Mouse (Mus musculus): ENCODE measurements around the gene Tnfaip8l1.
A peak's percentile ranks its signal among the peaks of the same experiment; 100 is the strongest.

Tnfaip8l1 gene

DNA sequence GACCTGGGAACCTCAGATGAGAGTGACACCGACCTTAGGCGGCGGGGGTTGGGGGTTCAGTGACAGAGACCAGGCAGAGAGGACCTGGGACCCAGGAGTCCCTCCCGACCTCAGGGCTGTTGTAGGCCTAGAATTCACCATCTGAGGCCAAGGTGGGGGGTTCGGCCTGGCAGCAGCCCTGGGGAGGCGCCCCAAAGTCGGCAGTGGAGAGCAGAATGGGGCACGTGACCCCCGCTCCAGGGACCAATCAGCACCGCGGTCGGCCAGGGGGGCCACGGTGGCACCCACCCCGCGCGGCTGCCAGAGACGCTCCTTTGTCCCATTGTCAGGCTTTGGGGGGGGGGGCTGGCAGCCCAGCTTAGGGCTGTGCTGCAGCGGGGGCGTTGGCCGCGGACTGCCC is 22.9 kb upstream of the Tnfaip8l1 start:
- no peak for DNase-seq (ENCODE audit: low spot score)

DNA sequence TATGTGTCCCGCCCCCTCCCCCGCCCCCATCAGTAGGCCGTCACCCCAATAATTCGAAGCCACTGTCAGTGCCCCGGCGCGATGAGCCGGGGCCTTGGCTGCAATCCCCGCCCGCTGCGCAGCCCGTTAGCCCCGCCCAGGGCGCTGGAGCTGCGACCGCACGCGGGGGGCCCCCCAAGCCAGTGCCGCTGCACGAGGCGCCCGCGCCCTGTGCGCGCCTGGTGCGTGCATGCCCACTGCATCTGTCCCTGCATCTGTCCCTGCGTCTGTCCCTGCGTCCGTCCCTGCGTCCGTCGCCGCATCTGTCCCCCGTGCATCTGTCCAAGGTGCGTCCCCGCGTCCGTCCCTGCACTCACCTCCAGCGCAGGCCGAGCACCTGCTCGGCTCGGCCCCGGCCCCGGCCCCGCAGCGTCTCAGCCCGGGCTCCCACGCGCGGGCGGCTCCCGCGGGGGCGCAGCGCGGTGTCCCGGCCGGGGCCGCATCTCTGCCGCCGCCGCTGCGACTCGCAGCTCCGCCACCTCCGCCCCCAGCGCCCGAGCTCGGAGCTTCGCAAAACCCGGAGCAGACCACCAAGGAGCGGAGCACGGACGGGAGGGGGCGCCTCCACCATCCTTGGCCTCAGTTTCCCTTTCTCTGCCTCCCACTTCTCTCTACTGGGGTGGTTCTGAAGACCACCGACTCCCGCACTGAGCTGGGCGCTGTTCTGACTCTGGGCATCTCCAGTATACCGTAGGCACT is 22.2 kb upstream of the Tnfaip8l1 start, which contains the start of gene Sema6b:
Gene Sema6b (minus strand): TSS at position 486 of the 738 bp plus-strand sequence.
- DNase-seq (ENCODE audit: low spot score): no peak

DNA sequence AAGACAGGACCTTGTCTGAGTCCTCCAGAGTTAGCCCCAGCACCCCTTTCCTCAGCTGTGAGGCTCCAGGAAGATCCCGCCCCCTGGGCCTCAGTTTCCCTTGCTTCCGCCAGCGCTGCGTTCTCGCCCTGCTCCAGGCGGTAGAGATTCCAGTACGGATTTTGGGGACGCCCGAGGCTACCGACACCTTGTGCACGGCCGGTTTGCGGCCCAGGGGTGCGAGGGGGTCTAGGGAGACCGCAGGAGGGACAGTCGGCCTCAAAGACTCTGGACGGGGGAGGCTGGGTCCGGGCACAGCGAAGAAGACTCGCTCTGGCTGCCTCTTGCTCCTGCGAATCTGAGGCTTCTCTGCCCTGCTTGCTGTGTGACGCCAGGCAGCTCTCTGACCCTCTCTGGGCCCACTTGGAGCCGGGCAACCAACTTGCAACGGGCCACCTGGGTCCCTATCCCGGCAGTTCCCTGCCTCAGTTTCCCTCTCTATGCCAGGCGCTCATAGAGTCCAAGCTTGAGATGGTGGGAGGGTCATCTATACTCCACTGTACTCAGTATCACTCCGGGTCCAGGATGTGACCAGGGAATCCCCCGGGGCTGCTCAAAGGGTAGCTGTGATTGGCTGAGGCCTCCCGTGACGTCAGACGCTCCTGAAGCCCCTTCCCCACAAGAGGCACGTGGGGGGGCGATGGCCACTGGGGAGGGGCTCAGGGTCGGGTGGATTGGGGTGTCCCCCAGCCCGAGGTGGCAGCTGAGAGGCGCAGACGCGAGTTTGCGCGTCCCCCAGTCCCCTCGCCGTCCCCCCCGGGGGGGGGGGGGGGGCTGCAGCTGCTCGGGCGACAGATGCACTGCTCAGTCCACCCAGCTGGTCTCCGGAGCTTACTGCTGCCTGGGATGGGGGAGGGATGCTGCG is 20.3 kb upstream of the Tnfaip8l1 start:
- DNase-seq (ENCODE audit: low spot score): no peak

DNA sequence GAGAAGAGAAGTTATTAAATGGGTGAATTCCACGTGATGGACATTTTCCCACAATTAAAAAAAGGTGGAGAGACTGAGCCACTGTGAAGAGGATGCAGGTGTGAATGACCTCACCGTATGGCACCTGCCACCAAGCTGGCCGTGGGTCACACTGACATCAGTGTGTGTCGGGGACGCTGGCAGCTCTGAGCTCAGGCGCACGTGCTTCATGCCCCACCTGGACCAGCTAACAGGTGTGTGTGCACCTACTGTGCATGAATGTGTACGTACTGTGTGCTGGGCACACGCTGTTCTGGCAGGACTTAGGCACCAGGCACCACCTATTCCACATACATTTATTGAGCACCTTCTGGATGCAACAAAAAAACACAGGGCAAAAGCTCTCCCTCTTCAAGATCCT is 17.7 kb upstream of the Tnfaip8l1 start:
- DNase-seq (ENCODE audit: low spot score): no peak

DNA sequence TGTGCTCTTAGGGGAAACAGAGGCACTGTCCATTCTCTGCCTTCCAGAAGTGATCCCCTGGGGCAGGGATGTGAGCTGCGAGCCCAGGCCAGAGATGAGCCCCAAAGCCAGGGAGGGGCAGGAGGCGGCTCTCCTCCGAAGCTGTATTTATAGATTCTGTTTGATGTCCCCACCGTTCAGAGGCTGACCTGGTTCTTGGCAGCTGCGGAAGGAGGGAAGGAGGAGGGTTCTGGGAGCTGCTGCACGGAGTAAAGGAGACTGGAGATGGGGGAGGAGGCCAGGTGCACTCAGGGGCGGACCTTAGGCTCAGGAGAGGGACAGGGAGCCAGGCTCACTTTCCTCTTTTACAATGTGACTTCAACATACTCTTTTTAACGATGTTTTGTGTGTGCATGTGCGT is 16.1 kb upstream of the Tnfaip8l1 start:
- no peak for DNase-seq (ENCODE audit: low spot score)

DNA sequence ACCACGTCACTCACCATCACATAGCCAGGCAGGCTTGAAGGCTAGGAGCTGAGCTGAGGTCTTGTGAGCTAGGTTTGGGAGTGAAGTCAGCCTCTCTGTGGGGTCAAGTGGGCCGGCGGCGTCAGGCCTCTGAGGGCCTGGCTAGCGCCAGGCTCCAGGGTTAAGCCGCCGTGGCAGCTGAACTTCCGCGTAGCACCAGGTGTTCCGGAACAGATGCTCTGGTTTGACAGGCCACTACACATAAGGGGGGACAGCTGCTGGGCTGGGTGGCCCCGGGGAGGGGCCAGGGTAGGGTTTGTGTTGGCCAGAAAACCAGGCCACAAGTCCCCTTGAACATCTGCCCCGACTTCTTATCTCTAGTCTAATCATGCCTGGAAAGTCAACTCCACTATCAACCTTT is 14.9 kb upstream of the Tnfaip8l1 start:
- DNase-seq (ENCODE audit: low spot score): no peak

DNA sequence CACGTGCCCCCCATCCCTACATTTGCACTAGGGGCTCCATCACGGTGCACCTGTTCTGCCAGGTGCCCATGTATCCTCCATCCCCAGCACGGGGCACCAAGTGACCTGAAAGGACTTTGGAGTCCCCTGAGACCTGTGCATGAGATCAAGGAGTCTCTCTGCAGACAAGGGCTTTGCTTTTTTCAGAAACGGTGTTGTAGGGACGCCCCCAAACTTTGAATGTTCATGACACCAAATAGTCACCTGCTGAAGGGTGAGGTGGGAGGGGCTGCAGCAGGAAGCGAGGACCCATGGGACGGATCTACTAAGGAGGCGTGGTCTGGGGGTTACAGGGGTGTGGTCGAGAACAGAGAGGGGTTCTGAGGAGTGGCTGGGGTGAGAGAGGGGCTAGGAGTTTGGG is 14.0 kb upstream of the Tnfaip8l1 start:
- no peak for DNase-seq (ENCODE audit: low spot score)

DNA sequence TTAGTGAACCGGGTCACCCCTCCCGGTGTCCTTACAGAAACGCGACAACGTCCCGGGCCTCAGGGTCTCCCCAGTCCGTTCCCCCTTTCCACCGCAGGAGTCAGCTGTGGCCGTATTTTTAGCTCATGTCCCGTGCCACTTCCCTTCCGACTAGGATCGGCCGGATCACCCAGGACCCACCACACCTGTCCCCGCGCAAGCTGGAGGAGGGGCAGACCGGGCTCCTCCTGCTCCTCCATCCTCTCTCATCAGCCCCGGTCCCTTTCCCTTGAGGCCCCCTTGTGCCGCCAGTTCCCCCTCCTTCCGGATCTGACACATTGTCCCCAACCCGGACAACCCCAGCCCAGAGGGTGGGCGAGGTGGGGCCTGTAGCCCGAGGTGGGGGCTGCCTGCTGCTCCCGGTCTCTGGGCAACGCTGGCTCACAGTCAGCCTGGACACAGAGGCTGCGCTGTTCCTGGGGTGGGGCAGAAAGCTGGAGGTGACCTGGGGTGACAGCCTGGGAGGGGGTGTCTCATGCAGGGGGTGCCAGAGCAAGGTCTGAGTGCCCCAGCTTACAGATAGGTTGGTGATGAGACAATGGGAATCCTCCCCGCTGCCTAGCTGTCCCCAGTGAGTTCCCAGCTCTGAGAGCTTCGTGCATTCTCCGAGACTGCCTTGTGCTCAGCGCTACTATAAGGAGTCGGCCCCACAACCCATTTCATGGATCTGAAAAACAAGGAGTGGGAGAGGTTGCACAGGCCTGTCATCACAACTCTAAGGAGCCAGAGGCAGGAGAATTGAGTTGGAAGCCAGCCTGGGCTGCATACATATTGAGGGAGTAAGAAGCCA is 13.3 kb upstream of the Tnfaip8l1 start:
- no peak for DNase-seq (ENCODE audit: low spot score)

DNA sequence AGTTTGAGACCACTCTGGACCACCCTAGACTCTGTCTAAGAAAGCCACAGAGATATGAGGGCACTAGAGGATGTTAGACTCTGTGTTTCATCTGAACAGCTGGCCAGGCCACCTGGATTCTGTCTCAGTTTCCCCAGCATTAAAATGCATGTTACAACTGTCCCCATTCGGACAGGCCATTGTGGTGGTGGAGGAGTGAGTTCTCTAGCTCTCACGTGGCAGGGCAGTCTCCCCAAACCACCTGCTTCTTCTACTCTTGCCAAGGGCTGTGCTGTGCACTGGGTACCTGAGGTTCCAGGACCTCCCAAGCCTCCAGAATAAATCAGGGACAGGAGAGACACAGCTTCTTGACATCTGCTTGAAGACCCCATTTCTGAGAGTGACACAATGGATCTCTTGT is 12.4 kb upstream of the Tnfaip8l1 start:
- no peak for DNase-seq (ENCODE audit: low spot score)

DNA sequence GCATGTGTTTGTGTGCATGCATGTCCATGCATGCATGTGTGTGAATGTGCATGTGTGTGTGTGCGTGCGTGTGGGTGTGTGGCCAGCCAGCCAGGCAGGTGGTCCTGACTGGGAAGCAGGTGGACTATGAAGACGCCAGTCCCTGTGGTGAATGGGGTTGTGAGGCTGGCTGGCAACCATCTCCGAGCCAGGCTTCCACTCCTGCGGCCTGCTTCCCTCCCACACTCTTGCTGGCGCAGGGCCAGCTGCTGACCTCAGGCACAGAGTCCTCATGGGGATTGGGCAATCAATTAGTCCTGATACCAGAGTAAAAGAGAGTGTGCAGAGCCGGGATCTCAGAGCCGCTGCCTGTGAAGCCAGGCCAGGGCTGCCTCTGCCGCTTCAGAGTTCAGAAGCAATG is 8.6 kb upstream of the Tnfaip8l1 start:
- DNase-seq (ENCODE audit: low spot score): no peak

DNA sequence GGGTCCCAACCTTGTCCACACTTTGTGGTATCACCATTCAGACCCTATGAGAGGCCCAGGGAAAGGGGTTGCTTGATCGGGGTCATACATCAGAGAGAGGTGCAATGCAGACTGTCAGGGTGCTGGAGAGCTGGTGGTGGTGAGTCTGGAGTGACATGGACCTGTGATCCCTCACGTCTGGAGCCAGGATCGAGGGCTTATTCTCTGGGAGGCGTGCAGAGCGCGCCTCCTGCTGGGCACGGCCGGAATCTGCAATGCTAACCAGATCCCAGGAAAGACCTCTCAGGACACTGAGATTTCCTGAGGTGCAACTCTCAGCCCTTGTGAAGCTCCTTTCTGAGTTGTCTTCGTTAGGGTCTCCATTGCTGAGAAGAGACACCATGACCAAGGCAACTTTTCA is 2.5 kb upstream of the Tnfaip8l1 start:
- DNase-seq (ENCODE audit: low spot score): peak; percentile 51

DNA sequence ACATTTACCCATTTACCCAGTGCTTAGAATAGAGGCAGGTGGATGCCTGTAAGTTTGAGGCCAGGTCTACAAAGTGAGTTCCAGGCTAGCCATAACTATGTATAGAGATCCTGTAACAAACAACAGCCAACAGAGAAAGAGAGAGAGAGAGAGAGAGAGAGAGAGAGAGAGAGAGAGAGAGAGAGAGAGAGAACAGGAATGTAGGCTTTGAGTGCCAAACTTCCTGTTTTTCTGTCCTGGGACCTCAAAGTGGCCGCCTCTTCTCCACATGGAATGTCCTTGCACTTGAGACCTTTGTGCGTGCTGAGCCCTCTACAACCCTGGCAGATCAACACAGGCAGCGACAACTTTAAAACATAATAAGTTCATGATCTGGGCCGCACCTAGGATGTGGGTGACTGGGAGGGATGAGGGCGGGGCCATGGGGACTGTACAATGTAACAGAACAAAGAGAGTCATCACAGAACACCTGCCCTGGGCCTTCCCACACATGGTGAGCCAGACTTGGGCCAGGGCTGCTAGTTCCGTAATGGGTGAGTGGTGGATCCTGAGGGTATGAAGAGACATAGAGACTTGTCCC is 1.3 kb downstream of the Tnfaip8l1 start:
- DNase-seq (ENCODE audit: low spot score): no peak

DNA sequence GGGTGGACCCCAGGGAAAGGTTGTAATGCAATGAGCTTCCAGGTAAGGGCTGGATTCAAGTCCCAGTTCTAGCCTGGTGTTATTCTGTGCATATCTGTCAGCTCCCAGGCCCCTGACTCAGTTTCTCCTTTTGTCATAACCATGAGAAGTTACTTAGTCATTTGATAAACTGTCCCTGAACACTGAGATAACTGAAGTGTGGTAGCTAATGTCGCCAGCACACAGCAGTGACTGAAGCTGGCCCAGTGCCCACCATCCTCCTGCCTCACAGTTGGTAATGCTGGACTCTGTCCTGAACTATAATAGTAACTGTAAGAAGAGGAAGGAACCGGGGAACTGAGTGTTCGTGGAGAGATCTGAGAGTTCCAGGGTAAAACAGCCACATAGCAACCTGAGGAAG is 2.2 kb downstream of the Tnfaip8l1 start:
- no peak for DNase-seq (ENCODE audit: low spot score)

DNA sequence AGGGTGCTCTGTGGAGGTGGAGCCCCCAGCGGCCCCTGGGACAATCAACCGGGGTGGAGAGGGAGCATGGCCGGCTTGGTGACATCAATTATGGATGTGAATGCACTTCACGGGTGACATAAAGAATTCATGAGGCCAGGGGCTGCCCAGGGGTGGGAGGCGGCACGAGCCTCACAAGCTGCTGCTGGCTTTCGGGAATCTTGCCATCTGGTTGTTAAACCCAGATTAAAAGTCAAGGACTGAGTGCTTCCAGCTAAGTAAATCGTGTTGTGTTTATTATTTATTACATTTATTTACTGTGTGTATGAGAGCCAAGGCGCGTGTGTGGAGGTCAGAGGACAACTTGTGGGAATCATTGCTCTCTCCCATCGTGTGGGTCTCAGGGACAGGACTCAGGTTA is 3.4 kb downstream of the Tnfaip8l1 start:
- no peak for DNase-seq (ENCODE audit: low spot score)

DNA sequence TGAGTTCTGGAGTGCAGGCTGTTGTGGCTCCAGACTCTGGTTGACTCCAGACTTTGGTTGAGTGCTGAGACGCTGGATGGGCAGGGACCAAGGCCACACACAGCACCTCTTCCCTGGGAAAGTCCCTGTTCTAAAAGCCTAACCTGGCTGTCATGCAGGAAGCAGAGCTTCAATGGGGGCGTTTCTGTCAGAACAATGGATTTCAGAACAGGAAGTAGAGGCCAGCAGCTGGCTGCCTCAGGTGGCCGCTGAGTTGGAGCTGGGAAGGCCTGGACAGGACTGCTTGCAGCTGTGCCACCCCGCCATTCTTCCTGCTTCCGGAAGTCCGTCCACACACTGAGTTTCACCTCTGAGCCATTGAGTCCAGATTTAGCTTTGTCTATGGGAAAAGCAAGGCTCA is 7.6 kb downstream of the Tnfaip8l1 start:
- DNase-seq (ENCODE audit: low spot score): no peak

DNA sequence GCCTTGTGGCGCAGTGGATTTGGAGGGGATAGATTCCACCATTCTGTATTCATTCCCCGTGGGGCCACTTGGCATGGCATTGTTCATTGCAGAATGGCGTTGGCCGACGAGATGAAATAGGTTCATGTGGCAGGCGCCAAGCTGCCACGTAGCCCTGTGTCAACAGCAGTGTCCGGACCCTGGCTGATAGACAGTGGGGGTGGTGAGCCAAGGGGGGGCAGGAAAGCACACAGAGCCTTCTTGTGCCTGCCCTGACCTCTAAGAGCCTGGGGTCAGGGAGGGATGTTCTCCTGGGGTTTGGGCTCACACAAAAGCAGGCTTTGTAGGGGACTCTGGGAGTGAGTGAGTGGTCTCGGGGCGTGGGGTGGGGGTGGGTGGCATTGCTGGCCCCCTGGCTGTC is 8.4 kb downstream of the Tnfaip8l1 start:
- DNase-seq (ENCODE audit: low spot score): no peak

DNA sequence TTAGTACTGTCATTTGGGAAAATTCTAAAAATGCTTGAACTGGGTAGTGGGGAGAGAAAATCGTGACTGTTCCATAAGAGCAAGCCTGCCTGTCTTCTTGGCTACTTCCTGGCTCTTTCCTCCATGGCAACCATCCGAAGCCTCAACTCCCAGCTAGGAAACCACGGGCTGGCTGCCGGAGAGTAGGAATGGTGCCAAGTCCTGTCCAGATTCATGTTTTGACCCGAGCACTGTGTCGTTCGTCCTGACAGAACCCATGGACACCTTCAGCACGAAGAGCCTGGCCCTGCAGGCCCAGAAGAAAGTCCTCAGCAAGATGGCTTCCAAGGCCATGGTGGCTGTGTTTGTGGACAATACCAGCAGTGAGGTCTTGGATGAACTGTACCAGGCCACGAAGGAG is 9.2 kb downstream of the Tnfaip8l1 start:
- no peak for DNase-seq (ENCODE audit: low spot score)

DNA sequence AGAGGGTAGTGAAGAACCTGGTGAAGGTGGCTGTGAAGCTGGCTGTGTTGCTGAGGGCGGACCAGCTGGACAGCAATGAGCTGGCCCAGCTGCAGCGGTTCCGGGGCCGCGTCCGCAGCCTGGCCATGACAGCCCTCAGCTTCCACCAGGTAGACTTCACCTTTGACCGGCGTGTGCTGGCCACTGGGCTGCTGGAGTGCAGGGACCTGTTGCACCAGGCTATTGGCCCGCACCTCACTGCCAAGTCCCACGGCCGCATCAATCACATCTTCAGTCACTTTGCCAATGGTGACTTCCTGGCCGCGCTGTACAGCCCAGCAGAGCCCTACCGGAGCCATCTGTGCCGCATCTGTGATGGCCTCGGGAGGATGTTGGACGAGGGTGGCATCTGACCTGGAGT is 9.6 kb downstream of the Tnfaip8l1 start:
- DNase-seq (ENCODE audit: low spot score): no peak

DNA sequence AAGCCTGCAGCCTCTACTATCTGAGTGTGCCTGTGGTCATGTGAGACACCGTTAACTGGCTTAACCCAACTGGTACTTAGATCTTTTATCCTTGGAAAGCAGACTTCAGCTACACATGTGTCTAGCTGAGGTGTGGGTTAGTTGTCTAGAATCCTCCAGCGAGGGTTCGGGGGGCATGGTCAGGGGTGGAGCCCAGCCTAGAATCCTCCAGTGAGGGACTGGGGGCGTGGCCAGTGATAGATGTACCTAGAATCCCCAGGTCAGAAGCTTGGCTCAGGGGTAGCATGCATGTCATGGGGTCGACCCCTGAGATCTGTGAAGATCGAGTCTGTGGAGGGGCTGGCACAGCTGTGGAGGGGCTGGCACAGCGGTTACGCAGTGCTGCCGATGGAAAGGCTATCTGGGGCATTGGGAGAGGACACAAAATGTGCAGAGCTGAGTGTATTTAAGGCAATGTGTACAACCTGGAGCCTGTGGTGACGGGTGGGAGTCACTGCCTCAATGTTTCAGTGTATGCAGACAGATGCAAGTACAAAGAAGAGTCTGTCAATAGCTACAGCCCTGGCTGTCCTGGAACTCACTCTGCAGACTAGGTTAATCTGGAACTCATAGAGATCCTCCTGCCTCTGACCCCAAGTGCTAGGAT is 11.2 kb downstream of the Tnfaip8l1 start:
- DNase-seq (ENCODE audit: low spot score): no peak

DNA sequence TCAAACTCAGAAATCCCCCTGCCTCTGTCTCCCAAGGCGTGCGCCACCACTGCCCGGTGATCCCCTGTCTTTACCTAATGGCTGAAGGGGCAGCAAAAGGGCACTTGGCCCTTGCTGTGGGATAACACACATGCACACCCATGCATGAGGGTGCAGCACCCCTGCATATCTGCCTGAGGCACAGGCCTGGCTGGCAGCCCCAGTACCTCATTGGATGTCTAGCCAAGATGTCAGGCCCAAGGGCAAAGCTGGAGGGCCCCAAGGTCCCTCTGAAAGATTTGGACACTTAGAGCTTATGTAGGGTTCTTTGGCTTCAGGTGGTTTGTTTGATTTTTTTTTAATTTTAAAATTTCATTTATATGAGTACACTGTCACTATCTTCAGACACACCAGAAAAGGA is 13.1 kb downstream of the Tnfaip8l1 start:
- DNase-seq (ENCODE audit: low spot score): no peak

DNA sequence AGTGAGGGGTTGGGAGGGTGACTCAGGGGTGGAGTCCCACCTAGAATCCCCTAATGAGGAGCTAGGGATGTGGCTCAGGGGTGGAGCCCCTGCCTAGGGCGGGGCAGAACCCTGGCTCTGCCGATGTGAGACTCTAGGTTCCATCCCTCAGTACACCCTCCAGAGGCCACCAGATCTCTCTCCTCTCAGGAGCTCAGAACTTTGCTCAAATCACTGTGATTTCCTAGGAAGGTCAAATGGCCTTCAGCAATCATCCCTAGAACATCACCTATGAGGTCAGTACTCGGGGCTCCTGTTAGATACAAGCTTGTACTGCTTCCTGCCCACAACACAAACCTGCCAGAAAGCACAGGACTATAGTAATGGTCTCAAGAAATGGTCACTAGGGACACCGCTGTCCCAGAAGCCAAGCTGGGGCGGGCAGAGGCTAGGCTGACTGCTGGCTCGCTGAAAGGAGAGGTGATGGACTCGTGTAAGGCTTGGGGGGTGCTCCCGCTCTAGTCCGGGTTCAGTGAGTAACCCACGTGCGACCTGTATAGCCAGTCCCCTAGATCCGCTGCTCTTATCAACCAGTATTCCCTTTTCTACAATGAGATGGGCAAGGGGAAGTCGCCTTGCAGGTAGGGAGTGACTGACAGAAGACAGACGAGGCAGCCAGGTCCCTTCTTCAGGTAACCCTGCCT is 20.8 kb downstream of the Tnfaip8l1 start:
- no peak for DNase-seq (ENCODE audit: low spot score)
